Mouse (Mus musculus) kidney, postnatal 10 days (tissue): ENCODE data around the gene Tspan1.

Source experiments
- DNase-seq: peaks from one replicate; pipeline ENCODE4 v3.0.0; 2021; ENCODE audit warnings: mixed read lengths

The Tspan1 gene

DNA sequence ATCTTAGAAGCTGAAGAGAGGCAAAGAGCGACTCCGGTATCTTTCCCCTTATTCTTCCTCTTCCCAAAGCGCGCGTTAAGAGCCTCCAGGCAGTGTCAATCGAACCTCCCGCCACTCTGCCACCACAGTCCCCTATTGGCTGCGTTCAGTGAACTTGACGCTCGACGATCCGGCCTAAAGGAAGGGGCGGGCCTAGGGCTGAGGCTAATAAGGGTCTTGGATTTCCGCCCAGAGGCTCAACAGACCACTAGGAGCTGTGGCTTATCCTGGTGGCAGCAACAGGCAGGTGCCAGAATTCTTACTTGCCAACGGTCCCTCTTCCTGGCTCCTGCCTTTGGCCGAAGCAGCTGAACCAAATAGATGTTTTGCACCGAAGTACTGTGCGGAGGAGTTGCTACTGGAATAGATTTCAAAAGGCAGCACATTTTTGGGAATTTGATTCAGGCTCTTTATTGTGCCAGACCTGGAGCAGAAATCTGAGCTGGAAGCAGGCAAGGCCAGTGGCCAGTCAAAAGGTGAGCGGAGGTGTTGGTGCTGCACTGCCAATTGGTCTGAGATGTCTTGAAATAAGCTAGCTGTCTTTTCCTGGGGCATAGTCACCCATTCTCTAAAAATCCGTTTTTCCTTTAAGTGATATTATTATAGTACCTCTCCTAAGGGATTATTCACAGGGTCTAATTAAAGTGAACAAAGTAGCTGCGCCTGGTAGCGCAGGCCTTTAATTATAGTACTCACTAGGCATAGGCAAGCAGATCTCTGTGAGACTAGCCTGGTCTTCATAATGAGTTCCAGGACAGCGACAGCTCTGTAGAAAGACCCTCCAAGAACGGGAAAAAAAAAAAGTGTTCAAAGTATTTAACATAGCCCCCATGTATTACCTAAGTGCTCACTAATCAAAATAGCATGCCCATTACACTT lies 43.5 kb downstream of the Tspan1 start, which contains the start of the genes Rad54l and Pomgnt1:
TSS of gene Rad54l (minus strand) at position 89 of the 918 bp plus-strand sequence.
TSS of gene Pomgnt1 (plus strand) at position 239 of the 918 bp plus-strand sequence.
- peak; percentile 90 for DNase-seq

GRCm38 (mm10) chr4:116122762-116123161 lies 44.6 kb downstream of the Tspan1 start:
- DNase-seq: no peak
